Mouse (Mus musculus): ENCODE measurements around the gene Rps11. TPM values are rescaled to one million over a fixed set of nuclear protein-coding genes. Genes with fewer than 3 reads are reported as not detected.

The Rps11 gene
- polyA plus RNA-seq, 1 experiment from 2014 or later = 781 TPM

DNA sequence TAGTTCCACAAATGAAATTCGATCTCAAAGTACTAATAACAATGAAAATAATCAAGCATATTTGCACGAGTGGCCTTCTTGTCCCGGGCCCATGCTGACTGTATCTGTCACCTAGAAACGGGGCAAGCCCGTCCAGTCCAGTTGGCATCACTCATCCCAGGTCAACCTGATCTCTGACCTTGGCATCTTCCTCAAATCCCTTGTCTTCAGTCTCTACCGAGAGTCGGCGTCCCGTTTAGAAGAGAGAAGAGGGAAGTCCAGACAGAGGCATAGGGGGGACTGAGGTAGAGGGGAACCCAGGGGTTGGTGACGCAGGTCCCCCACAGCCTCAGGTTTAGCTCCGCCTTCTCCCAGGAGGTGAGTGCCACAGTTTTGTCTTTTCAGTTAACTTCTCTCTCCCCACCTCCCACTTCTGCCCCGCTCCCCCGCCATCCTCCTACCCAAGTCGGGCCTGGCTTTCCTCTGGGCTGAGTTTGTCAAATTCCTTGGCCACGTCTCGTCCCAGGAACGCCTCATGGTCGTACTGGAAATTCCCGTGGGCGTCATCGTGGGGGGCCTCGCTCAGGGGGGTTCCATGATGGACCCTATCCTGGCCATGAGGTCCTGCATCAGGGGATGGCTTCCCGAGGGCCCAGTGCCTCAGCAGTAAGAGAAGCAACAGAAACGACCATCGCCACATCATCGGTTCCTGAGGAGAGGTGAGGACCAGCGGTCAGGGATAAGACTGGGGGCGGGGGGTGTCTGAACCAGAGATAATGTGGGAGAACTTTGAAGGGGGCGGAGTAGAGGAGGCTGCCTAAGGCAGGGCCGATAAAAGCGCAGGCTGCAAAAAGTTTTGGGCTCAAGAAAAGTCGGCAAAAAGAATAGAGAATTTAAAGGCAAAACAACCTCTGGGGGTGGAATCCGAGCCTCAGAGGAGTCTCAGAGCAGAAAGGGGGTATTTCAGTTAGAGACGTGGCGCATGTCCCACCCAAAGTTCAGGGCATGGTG is 32.9 kb downstream of the Rps11 start:
- no peak overlapping the region for H3K27ac ChIP-seq (ENCODE audit: low read depth, low read length)
- 0 out of 2 replicates have a peak, but pooled peaks cover 4% of the 10 kb centered on the region for H3K4me1 ChIP-seq (ENCODE audit: control insufficient read depth, insufficient read depth, low read length)
- H3K9ac ChIP-seq (replicated peaks; ENCODE audit: low read depth, low read length) = peak overlapping the region; percentile 52
- peak overlapping the region; percentile 30 for H3K4me3 ChIP-seq (ENCODE audit: low read depth, low read length)
- no peaks in the 10 kb centered on the region for H3K36me3 ChIP-seq (ENCODE audit: control insufficient read depth, insufficient read depth, low read length)
- H3K9me3 ChIP-seq (ENCODE audit: control insufficient read depth, low read length) = no peaks in the 10 kb centered on the region
- 0 out of 2 replicates have a peak, but pooled peaks have one; percentile 10 for ATAC-seq (ENCODE audit: low read depth)
- 17% methylated on average over 35 of the region's 35 CpGs for WGBS
- H3K4me2 ChIP-seq (ENCODE audit: low read depth, low read length) = peak overlapping the region; percentile 56
- H3K27me3 ChIP-seq (ENCODE audit: control insufficient read depth, insufficient read depth, low read length) = no peaks in the 10 kb centered on the region

DNA sequence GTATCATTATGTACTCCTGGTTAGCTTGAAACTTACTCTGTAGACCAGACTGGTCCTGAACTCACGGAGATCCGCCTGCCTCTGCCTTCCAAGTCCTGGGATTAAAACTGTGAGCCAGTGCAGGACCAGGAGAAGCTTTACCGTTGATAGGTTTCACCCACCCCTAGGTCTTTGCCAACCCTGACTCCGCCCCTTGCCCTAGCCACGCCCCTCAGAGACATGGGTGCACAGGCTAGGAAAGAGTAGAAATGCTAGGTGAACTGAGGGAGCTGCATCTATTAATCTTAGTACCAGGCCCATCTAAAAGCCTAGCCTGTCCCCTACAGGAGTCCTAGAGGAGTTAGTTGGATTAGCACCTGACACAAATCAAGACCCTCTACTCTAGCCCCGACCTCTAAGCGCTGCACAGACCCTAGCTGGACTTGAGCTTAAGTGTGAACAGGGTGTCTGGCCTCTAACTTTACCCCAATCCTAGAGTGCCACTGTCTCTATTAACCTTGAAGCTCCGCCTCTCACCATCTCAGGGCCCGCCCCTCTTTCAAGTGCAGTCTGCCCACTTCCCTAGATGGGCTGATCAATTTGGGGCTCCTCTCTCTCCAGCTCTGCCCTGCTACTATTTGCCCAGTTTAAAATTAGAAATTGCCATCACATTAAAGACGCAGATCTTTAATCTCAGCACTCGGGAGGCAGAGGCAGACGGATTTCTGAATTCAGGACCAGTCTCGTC is 33.8 kb downstream of the Rps11 start:
- no peak overlapping the region for H3K27ac ChIP-seq (ENCODE audit: low read depth, low read length)
- H3K4me2 ChIP-seq (ENCODE audit: low read depth, low read length) = 0 out of 2 replicates have a peak overlapping the region, but pooled peaks have one; percentile 56
- no peaks in the 10 kb centered on the region for H3K36me3 ChIP-seq (ENCODE audit: control insufficient read depth, insufficient read depth, low read length)
- no peaks in the 10 kb centered on the region for H3K9me3 ChIP-seq (ENCODE audit: control insufficient read depth, low read length)
- 87% methylated on average over 13 of the region's 13 CpGs for WGBS
- H3K9ac ChIP-seq (replicated peaks; ENCODE audit: low read depth, low read length) = no peak overlapping the region
- H3K27me3 ChIP-seq (ENCODE audit: control insufficient read depth, insufficient read depth, low read length) = no peaks in the 10 kb centered on the region
- no peak for ATAC-seq (ENCODE audit: low read depth)
- 0 out of 2 replicates have a peak, but pooled peaks cover 4% of the 10 kb centered on the region for H3K4me1 ChIP-seq (ENCODE audit: control insufficient read depth, insufficient read depth, low read length)
- peak overlapping the region; percentile 30; the same call in 1 of the 2 replicates for H3K4me3 ChIP-seq (ENCODE audit: low read depth, low read length)

DNA sequence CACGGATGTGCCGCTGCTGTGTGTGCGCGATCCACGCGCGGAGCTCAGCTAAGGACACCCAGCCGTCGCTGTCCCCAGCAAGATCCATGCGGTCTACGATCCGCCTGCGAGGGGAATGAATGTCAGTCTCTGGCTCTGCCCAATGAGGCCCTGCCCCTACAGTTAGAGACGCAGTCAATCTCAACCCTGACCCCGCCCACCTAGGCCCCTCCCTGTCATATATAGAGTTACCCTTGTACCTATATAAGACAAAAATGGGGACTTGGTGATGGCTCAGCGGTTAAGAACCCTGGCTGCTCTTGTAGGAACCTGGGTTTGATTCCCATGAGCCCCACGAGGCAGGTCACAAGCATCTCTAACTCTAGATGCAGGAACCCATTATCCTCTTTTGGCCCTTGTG is 35.6 kb downstream of the Rps11 start:
- Histone ChIP-seq H3K36me3 (ENCODE audit: control insufficient read depth, insufficient read depth, low read length) (no peaks in the 10 kb centered on the region), H3K27me3 (ENCODE audit: control insufficient read depth, insufficient read depth, low read length) (no peaks in the 10 kb centered on the region), H3K4me2 (ENCODE audit: low read depth, low read length) (no peak overlapping the region), H3K27ac (ENCODE audit: low read depth, low read length) (no peak overlapping the region), H3K4me1 (ENCODE audit: control insufficient read depth, insufficient read depth, low read length) (0 out of 2 replicates have a peak, but pooled peaks cover 4% of the 10 kb centered on the region), H3K9ac (replicated peaks; ENCODE audit: low read depth, low read length) (no peak overlapping the region), H3K9me3 (ENCODE audit: control insufficient read depth, low read length) (no peaks in the 10 kb centered on the region), H3K4me3 (ENCODE audit: low read depth, low read length) (no peak overlapping the region)
- whole genome bisulfite sequencing = 91% methylated on average over 17 of the region's 17 CpGs
- ATAC-seq (ENCODE audit: low read depth) = no peak

DNA sequence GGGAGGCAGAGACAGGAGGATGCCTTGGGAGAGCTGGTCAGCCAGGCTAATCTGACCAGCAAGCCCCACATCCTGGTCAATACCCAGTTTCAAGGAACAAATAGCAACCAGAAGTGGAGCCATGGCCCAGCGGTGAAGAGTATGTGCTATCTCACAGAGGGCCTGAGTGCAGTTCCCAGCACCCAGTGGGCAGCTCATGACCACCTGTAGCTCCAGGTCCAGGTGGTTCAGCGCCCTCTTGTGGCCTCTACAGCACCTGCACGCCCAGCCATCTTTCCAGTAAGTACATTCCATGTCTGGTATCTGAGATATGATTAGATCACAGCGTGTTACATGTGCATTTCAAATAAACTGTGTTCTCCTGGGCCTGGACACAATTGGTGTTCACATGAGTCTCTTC is 38.2 kb downstream of the Rps11 start:
- Histone ChIP-seq H3K4me1 (ENCODE audit: control insufficient read depth, insufficient read depth, low read length) (0 out of 2 replicates have a peak, but pooled peaks cover under 1% of the 10 kb centered on the region), H3K27ac (ENCODE audit: low read depth, low read length) (no peak overlapping the region), H3K9me3 (ENCODE audit: control insufficient read depth, low read length) (no peaks in the 10 kb centered on the region), H3K27me3 (ENCODE audit: control insufficient read depth, insufficient read depth, low read length) (no peaks in the 10 kb centered on the region), H3K4me3 (ENCODE audit: low read depth, low read length) (no peak overlapping the region), H3K36me3 (ENCODE audit: control insufficient read depth, insufficient read depth, low read length) (no peaks in the 10 kb centered on the region), H3K9ac (replicated peaks; ENCODE audit: low read depth, low read length) (no peak overlapping the region), H3K4me2 (ENCODE audit: low read depth, low read length) (no peak overlapping the region)
- ATAC-seq (ENCODE audit: low read depth) = no peak
- 81% methylated on average over 4 of the region's 4 CpGs for WGBS

DNA sequence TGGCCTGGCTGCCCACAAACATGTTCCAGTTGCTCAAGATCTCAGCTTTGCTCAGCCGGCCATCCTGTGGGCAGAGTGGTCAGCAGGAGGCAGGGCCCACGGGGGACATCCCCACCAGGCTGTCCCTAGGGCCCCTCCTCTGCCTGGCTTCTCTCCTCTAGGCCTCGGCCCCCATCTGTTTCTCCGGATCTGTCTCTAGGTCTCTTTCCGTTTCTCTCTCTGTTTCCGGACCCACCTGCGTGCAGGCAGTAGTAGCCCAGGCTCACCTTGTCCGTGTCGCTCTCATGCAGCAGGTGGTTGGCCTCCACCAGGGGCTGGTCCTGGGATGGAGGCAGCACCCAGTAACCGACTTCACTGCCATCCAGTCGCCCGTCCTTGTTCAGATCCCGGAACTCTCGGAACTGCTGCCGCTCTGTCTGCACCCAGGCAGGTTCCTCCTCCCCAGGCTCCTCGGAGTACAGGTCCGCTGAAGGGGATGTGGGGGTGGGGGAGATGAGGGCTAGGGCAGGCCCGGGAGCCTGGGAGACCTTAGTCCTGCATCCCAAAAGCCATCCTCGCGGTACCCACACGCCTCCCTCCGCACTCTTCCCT is 40.8 kb downstream of the Rps11 start:
- no peaks in the 10 kb centered on the region for H3K27me3 ChIP-seq (ENCODE audit: control insufficient read depth, insufficient read depth, low read length)
- no peaks in the 10 kb centered on the region for H3K36me3 ChIP-seq (ENCODE audit: control insufficient read depth, insufficient read depth, low read length)
- no peaks in the 10 kb centered on the region for H3K4me1 ChIP-seq (ENCODE audit: control insufficient read depth, insufficient read depth, low read length)
- H3K9ac ChIP-seq (replicated peaks; ENCODE audit: low read depth, low read length) = no peak overlapping the region
- H3K4me2 ChIP-seq (ENCODE audit: low read depth, low read length) = no peak overlapping the region
- no peaks in the 10 kb centered on the region for H3K9me3 ChIP-seq (ENCODE audit: control insufficient read depth, low read length)
- 90% methylated on average over 22 of the region's 22 CpGs for WGBS
- H3K27ac ChIP-seq (ENCODE audit: low read depth, low read length) = peak overlapping the region; percentile 12; the same call in 1 of the 2 replicates
- no peak overlapping the region for H3K4me3 ChIP-seq (ENCODE audit: low read depth, low read length)
- ATAC-seq (ENCODE audit: low read depth) = no peak

DNA sequence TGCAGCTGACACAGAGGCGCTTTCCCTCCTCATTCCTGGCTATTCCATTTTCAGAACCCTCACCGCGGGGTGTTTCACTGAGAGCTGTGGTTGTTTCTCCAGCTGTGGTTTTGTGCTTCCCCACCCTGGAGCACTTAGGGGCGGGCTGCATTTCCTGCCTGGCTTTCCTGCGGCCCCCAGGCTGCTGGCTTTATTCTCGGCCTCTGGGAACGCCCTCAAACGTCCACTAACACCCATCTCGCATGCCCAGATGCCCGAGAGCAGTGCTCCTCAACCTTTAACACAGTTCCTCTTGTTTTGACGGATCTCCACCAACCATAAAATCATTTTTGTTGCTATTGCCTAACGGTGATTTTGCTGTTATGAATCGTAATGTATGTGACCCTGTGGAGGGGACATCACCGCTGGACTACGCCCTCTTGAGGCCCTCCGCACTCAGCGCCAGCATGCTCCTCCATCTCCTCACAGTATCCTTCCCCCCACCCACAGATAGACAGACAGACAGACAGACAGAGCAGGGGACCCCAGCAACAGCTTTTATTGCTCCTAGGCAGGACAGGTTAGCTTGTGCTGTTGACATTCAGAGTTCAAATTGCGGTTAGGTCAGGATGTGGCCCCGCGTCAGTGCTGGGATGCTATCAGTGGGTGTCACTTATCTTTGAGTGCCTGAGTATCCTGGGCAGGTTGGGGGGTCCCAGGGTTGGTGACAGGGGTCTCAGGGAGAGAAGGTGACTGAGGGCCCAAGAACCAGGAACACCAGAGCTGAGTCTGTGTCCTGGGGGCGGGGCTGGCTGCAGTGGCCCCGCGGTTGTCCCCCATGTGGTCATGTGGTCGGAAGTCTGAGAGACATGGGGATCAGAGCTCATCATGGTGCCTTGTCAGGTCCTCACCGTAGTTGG is 41.6 kb downstream of the Rps11 start:
- Histone ChIP-seq H3K27me3 (ENCODE audit: control insufficient read depth, insufficient read depth, low read length) (no peaks in the 10 kb centered on the region), H3K27ac (ENCODE audit: low read depth, low read length) (no peak overlapping the region; the same call in 1 of the 2 replicates), H3K4me1 (ENCODE audit: control insufficient read depth, insufficient read depth, low read length) (no peaks in the 10 kb centered on the region), H3K9me3 (ENCODE audit: control insufficient read depth, low read length) (no peaks in the 10 kb centered on the region), H3K36me3 (ENCODE audit: control insufficient read depth, insufficient read depth, low read length) (no peaks in the 10 kb centered on the region), H3K4me3 (ENCODE audit: low read depth, low read length) (no peak overlapping the region), H3K4me2 (ENCODE audit: low read depth, low read length) (no peak overlapping the region), H3K9ac (replicated peaks; ENCODE audit: low read depth, low read length) (no peak overlapping the region)
- WGBS = 60% methylated on average over 25 of the region's 25 CpGs
- no peak for ATAC-seq (ENCODE audit: low read depth)

DNA sequence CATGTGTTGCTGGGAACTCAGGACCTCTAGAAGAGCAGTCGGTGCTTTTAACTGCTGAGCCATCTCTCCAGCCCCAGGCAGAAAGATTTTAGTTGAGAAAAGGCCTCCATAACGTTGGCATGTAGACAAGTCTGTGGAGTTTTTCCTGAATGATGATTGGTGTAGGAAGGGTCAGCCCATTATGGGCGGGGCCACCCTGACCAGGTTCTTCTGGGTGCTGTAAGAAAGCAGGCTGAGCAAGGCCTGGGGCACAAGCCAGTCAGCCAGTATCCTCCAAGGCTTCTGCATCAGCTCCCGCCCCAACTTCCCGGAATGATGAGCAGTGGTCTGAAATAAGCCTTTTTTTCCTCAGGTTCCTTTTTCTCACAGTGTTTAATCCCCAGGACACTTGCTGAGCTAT is 43.2 kb downstream of the Rps11 start:
- Histone ChIP-seq H3K4me2 (ENCODE audit: low read depth, low read length) (no peak overlapping the region), H3K27ac (ENCODE audit: low read depth, low read length) (no peak overlapping the region), H3K36me3 (ENCODE audit: control insufficient read depth, insufficient read depth, low read length) (no peaks in the 10 kb centered on the region), H3K9ac (replicated peaks; ENCODE audit: low read depth, low read length) (no peak overlapping the region), H3K4me1 (ENCODE audit: control insufficient read depth, insufficient read depth, low read length) (no peaks in the 10 kb centered on the region), H3K4me3 (ENCODE audit: low read depth, low read length) (no peak overlapping the region), H3K27me3 (ENCODE audit: control insufficient read depth, insufficient read depth, low read length) (no peaks in the 10 kb centered on the region), H3K9me3 (ENCODE audit: control insufficient read depth, low read length) (no peaks in the 10 kb centered on the region)
- 58% methylated on average over 5 of the region's 5 CpGs for WGBS
- ATAC-seq (ENCODE audit: low read depth) = no peak

DNA sequence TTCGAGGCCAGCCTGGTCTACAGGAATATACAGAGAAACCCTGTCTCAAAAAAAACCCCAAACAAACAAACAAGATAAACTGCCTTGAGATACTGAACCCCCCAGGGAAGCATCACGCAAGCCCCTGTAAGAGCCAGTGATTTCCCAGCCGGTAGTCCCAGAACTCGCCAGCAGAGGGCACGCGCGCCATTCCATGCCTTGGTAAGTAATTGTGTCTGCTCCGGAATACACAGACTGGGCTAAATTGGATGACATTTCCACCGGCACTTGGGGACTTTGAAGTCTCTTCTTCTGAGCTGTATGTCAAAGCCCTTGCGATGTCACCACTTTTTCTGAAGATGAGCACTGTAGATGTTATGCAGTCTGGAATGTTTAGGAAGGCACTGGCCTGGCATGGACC is 44.4 kb downstream of the Rps11 start:
- Histone ChIP-seq H3K27me3 (ENCODE audit: control insufficient read depth, insufficient read depth, low read length) (no peaks in the 10 kb centered on the region), H3K4me3 (ENCODE audit: low read depth, low read length) (no peak overlapping the region), H3K4me2 (ENCODE audit: low read depth, low read length) (no peak overlapping the region), H3K27ac (ENCODE audit: low read depth, low read length) (no peak overlapping the region), H3K4me1 (ENCODE audit: control insufficient read depth, insufficient read depth, low read length) (no peaks in the 10 kb centered on the region), H3K36me3 (ENCODE audit: control insufficient read depth, insufficient read depth, low read length) (no peaks in the 10 kb centered on the region), H3K9ac (replicated peaks; ENCODE audit: low read depth, low read length) (no peak overlapping the region), H3K9me3 (ENCODE audit: control insufficient read depth, low read length) (no peaks in the 10 kb centered on the region)
- ATAC-seq (ENCODE audit: low read depth) = peak; percentile 70; the same call in 1 of the 2 replicates
- WGBS = under 1% methylated on average over 10 of the region's 10 CpGs

All from neural tube, embryonic 14.5 days (tissue).